Mouse (Mus musculus): Measurements from ENCODE around the gene Ripply3.

DNA sequence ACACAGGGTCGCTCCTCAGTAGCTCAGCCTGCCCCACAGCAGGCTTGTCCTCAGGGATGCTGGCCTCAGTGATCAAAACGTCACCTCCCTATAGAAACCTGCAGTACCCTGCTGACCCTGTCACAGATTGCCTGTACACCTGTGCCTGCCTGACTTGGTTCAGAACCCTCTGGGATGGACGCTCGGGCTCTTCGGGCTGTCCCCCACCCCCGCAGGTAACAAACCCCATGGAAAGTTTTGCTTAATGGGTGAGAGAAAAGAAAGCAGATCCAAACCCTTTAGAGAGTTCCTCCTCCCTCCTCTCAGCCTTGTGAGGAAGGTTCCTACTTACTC lies 25.1 kb upstream of the Ripply3 start:
- TF ChIP-seq CTCF (IDR thresholded peaks at IDR 0.05; ENCODE audit: low read depth, low read length) = no peak
- no peak for TF ChIP-seq POLR2A (IDR thresholded peaks at IDR 0.05; ENCODE audit: borderline replicate concordance, low read depth, low read length)
